Mouse (Mus musculus): ENCODE data around the gene Intu. TPM values are rescaled to one million over a fixed set of nuclear protein-coding genes. Genes with fewer than 3 reads are reported as not detected.

Gene Intu
- polyA plus RNA-seq, 1 experiment from 2014 or later: 9.1 TPM

GRCm38 (mm10) chr3:40523371-40523783 is 7.7 kb upstream of the Intu start:
- ATAC-seq (ENCODE audit: low FRiP score): no peak; the same call in 1 of the 2 replicates
- no peak overlapping the region for H3K27ac ChIP-seq (ENCODE audit: low read depth, low read length)
- WGBS: 13% methylated on average over 7 of the region's 7 CpGs
- no peaks in the 10 kb centered on the region for H3K9me3 ChIP-seq (ENCODE audit: control insufficient read depth, low read length)
- H3K36me3 ChIP-seq (ENCODE audit: control insufficient read depth, insufficient read depth, low read length): no peaks in the 10 kb centered on the region
- H3K9ac ChIP-seq (ENCODE audit: low read depth, low read length): no peak overlapping the region
- H3K27me3 ChIP-seq (ENCODE audit: control insufficient read depth, insufficient read depth, low read length): no peaks in the 10 kb centered on the region
- no peak overlapping the region for H3K4me2 ChIP-seq (replicated peaks; ENCODE audit: low read depth, low read length)
- DNase-seq (ENCODE audit: low spot score): peak; percentile 71
- H3K4me1 ChIP-seq (replicated peaks; ENCODE audit: control insufficient read depth, insufficient read depth, low read length): no peaks in the 10 kb centered on the region
- H3K4me3 ChIP-seq (ENCODE audit: low read depth, low read length): no peak overlapping the region

- 84% methylated on average over 7 of the region's 7 CpGs for WGBS
- H3K4me3 ChIP-seq (ENCODE audit: low read depth, low read length): no peak overlapping the region
Measured at GRCm38 (mm10) chr3:40524841-40525240, 6.2 kb upstream of the Intu start.

GRCm38 (mm10) chr3:40525341-40525740 is 5.7 kb upstream of the Intu start:
- H3K9ac ChIP-seq (ENCODE audit: low read depth, low read length): no peak overlapping the region
- ATAC-seq (ENCODE audit: low FRiP score) (no peak), DNase-seq (ENCODE audit: low spot score) (peak; percentile 86)
- H3K9me3 ChIP-seq (ENCODE audit: control insufficient read depth, low read length): no peaks in the 10 kb centered on the region
- no peaks in the 10 kb centered on the region for H3K27me3 ChIP-seq (ENCODE audit: control insufficient read depth, insufficient read depth, low read length)
- no peaks in the 10 kb centered on the region for H3K36me3 ChIP-seq (ENCODE audit: control insufficient read depth, insufficient read depth, low read length)
- WGBS: 14% methylated on average over 4 of the region's 4 CpGs
- H3K4me3 ChIP-seq (ENCODE audit: low read depth, low read length): no peak overlapping the region
- no peak overlapping the region for H3K27ac ChIP-seq (ENCODE audit: low read depth, low read length)
- no peak overlapping the region for H3K4me2 ChIP-seq (replicated peaks; ENCODE audit: low read depth, low read length)
- no peaks in the 10 kb centered on the region for H3K4me1 ChIP-seq (replicated peaks; ENCODE audit: control insufficient read depth, insufficient read depth, low read length)

More at GRCm38 (mm10) chr3:40524841-40525240, 6.2 kb upstream of the Intu start:
- Histone ChIP-seq H3K27me3 (ENCODE audit: control insufficient read depth, insufficient read depth, low read length) (no peaks in the 10 kb centered on the region), H3K9ac (ENCODE audit: low read depth, low read length) (no peak overlapping the region), H3K27ac (ENCODE audit: low read depth, low read length) (no peak overlapping the region), H3K9me3 (ENCODE audit: control insufficient read depth, low read length) (no peaks in the 10 kb centered on the region), H3K4me2 (replicated peaks; ENCODE audit: low read depth, low read length) (no peak overlapping the region), H3K36me3 (ENCODE audit: control insufficient read depth, insufficient read depth, low read length) (no peaks in the 10 kb centered on the region), H3K4me1 (replicated peaks; ENCODE audit: control insufficient read depth, insufficient read depth, low read length) (no peaks in the 10 kb centered on the region)
- no peak; the same call in 1 of the 2 replicates for ATAC-seq (ENCODE audit: low FRiP score)
- DNase-seq (ENCODE audit: low spot score): no peak

GRCm38 (mm10) chr3:40526095-40526494 is 5.0 kb upstream of the Intu start:
- WGBS: 90% methylated on average over 3 of the region's 3 CpGs
- ATAC-seq (ENCODE audit: low FRiP score): no peak
- H3K27ac ChIP-seq (ENCODE audit: low read depth, low read length): no peak overlapping the region

GRCm38 (mm10) chr3:40527218-40527617 is 3.9 kb upstream of the Intu start:
- Histone ChIP-seq H3K4me2 (replicated peaks; ENCODE audit: low read depth, low read length) (no peak overlapping the region), H3K4me1 (replicated peaks; ENCODE audit: control insufficient read depth, insufficient read depth, low read length) (peaks cover 2% of the 10 kb centered on the region; the same call in 1 of the 2 replicates), H3K4me3 (ENCODE audit: low read depth, low read length) (no peak overlapping the region), H3K27me3 (ENCODE audit: control insufficient read depth, insufficient read depth, low read length) (no peaks in the 10 kb centered on the region), H3K9ac (ENCODE audit: low read depth, low read length) (no peak overlapping the region), H3K36me3 (ENCODE audit: control insufficient read depth, insufficient read depth, low read length) (no peaks in the 10 kb centered on the region), H3K9me3 (ENCODE audit: control insufficient read depth, low read length) (no peaks in the 10 kb centered on the region), H3K27ac (ENCODE audit: low read depth, low read length) (no peak overlapping the region)
- 51% methylated on average over 10 of the region's 10 CpGs for WGBS
- ATAC-seq (ENCODE audit: low FRiP score) (no peak), DNase-seq (ENCODE audit: low spot score) (no peak)

More at GRCm38 (mm10) chr3:40526095-40526494, 5.0 kb upstream of the Intu start:
- H3K4me1 ChIP-seq (replicated peaks; ENCODE audit: control insufficient read depth, insufficient read depth, low read length): peaks cover 1% of the 10 kb centered on the region; the same call in 1 of the 2 replicates
- H3K4me3 ChIP-seq (ENCODE audit: low read depth, low read length): no peak overlapping the region
- no peaks in the 10 kb centered on the region for H3K27me3 ChIP-seq (ENCODE audit: control insufficient read depth, insufficient read depth, low read length)
- H3K9ac ChIP-seq (ENCODE audit: low read depth, low read length): no peak overlapping the region
- no peak overlapping the region for H3K4me2 ChIP-seq (replicated peaks; ENCODE audit: low read depth, low read length)
- H3K36me3 ChIP-seq (ENCODE audit: control insufficient read depth, insufficient read depth, low read length): no peaks in the 10 kb centered on the region
- H3K9me3 ChIP-seq (ENCODE audit: control insufficient read depth, low read length): no peaks in the 10 kb centered on the region
- DNase-seq (ENCODE audit: low spot score): no peak

GRCm38 (mm10) chr3:40527976-40528950 is 2.8 kb upstream of the Intu start:
- Histone ChIP-seq H3K9me3 (ENCODE audit: control insufficient read depth, low read length) (no peaks in the 10 kb centered on the region), H3K27ac (ENCODE audit: low read depth, low read length) (no peak overlapping the region), H3K27me3 (ENCODE audit: control insufficient read depth, insufficient read depth, low read length) (peaks cover 6% of the 10 kb centered on the region; the same call in 1 of the 2 replicates), H3K4me3 (ENCODE audit: low read depth, low read length) (no peak overlapping the region), H3K9ac (ENCODE audit: low read depth, low read length) (no peak overlapping the region), H3K4me2 (replicated peaks; ENCODE audit: low read depth, low read length) (no peak overlapping the region), H3K4me1 (replicated peaks; ENCODE audit: control insufficient read depth, insufficient read depth, low read length) (peaks cover 2% of the 10 kb centered on the region; the same call in 1 of the 2 replicates), H3K36me3 (ENCODE audit: control insufficient read depth, insufficient read depth, low read length) (no peaks in the 10 kb centered on the region)
- ATAC-seq (ENCODE audit: low FRiP score) (no peak), DNase-seq (ENCODE audit: low spot score) (no peak)
- 34% methylated on average over 9 of the region's 9 CpGs for WGBS

- H3K4me2 ChIP-seq (replicated peaks; ENCODE audit: low read depth, low read length): no peak overlapping the region
- H3K4me3 ChIP-seq (ENCODE audit: low read depth, low read length): no peak overlapping the region
- H3K27me3 ChIP-seq (ENCODE audit: control insufficient read depth, insufficient read depth, low read length): peaks cover 9% of the 10 kb centered on the region; the same call in 1 of the 2 replicates
- no peak for DNase-seq (ENCODE audit: low spot score)
- H3K9me3 ChIP-seq (ENCODE audit: control insufficient read depth, low read length): no peaks in the 10 kb centered on the region
- H3K36me3 ChIP-seq (ENCODE audit: control insufficient read depth, insufficient read depth, low read length): no peaks in the 10 kb centered on the region
- H3K27ac ChIP-seq (ENCODE audit: low read depth, low read length): no peak overlapping the region
- H3K4me1 ChIP-seq (replicated peaks; ENCODE audit: control insufficient read depth, insufficient read depth, low read length): peaks cover 2% of the 10 kb centered on the region; the same call in 1 of the 2 replicates
- H3K9ac ChIP-seq (ENCODE audit: low read depth, low read length): no peak overlapping the region
- ATAC-seq (ENCODE audit: low FRiP score): no peak
- 68% methylated on average over 6 of the region's 6 CpGs for WGBS
Measured at GRCm38 (mm10) chr3:40528958-40529357, 2.1 kb upstream of the Intu start.

GRCm38 (mm10) chr3:40530845-40531244 is 241 bp upstream of the Intu start:
- Histone ChIP-seq H3K4me1 (replicated peaks; ENCODE audit: control insufficient read depth, insufficient read depth, low read length) (peaks cover 2% of the 10 kb centered on the region; the same call in 1 of the 2 replicates), H3K27me3 (ENCODE audit: control insufficient read depth, insufficient read depth, low read length) (peaks cover 9% of the 10 kb centered on the region; the same call in 1 of the 2 replicates), H3K27ac (ENCODE audit: low read depth, low read length) (no peak overlapping the region), H3K9me3 (ENCODE audit: control insufficient read depth, low read length) (no peaks in the 10 kb centered on the region), H3K4me2 (replicated peaks; ENCODE audit: low read depth, low read length) (peak overlapping the region; percentile 94), H3K36me3 (ENCODE audit: control insufficient read depth, insufficient read depth, low read length) (no peaks in the 10 kb centered on the region), H3K9ac (ENCODE audit: low read depth, low read length) (no peak overlapping the region), H3K4me3 (ENCODE audit: low read depth, low read length) (no peak overlapping the region)
- ATAC-seq (ENCODE audit: low FRiP score): no peak; the same call in 1 of the 2 replicates
- 16% methylated on average over 7 of the region's 7 CpGs for WGBS
- DNase-seq (ENCODE audit: low spot score): no peak

Data from hindbrain, embryonic 11.5 days (tissue).